Mouse (Mus musculus): ENCODE data around the gene Krtap5-2. TPM values are rescaled to one million over a fixed set of nuclear protein-coding genes. Genes with fewer than 3 reads are reported as not detected.
"Not testable (repeated sequence)": the region's sequence is repeated elsewhere in the genome, so short reads cannot be mapped to it uniquely, and the experiment has no call there.

Gene Krtap5-2
- polyA plus RNA-seq, 1 experiment from 2014 or later, result not detected

DNA sequence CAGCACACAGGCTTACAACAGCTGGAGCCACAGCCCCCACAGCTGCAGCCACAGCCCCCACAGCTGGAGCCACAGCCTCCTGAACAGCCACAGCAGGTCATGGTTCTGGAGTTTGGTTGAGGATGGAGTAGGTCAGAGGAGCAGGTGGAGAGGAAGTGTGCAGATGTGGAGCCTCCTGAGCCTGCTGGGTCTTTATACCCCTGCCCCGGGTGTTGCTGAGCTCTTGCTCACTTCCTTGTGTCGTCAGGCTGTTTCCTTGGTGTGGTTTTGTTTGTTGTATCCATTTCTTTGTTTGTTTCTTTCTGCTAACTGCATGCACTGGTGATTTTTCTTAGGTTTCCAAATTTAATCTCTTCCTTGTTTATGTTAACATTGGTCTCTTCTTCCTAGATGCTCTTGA, 39.9 kb downstream of the Krtap5-2 start, which contains the start of gene Gm39115:
Gene Gm39115 (minus strand): TSS at position 101 of the 400 bp plus-strand sequence.
- not testable (repeated sequence) for ATAC-seq (ENCODE audit: extremely low read depth, insufficient number of reproducible peaks, low FRiP score, low TSS enrichment); H3K4me2 ChIP-seq; H3K27ac ChIP-seq (replicated peaks); H3K9me3 ChIP-seq; H3K36me3 ChIP-seq; H3K4me1 ChIP-seq; H3K9ac ChIP-seq; H3K4me3 ChIP-seq
- peaks cover 10% of the 10 kb centered on the region; the same call in 1 of the 2 replicates for H3K27me3 ChIP-seq (replicated peaks)
- WGBS, result 36% methylated on average over 2 of the region's 2 CpGs

- H3K4me1 ChIP-seq, result no peaks in the 10 kb centered on the region
- 39% methylated on average over 4 of the region's 4 CpGs for WGBS
These were observed 41.4 kb downstream of the Krtap5-2 start for GRCm38 (mm10) chr7:142134206-142134995.

GRCm38 (mm10) chr7:142128843-142129242, 47.0 kb downstream of the Krtap5-2 start:
- Histone ChIP-seq H3K9me3 (no peaks in the 10 kb centered on the region), H3K4me2 (no peak overlapping the region), H3K9ac (no peak overlapping the region), H3K27me3 (replicated peaks) (peaks cover 15% of the 10 kb centered on the region; the same call in 1 of the 2 replicates), H3K27ac (replicated peaks) (no peak overlapping the region), H3K36me3 (no peaks in the 10 kb centered on the region), H3K4me1 (no peaks in the 10 kb centered on the region), H3K4me3 (no peak overlapping the region)
- ATAC-seq (ENCODE audit: extremely low read depth, insufficient number of reproducible peaks, low FRiP score, low TSS enrichment), result no peak
- 48% methylated on average over 4 of the region's 4 CpGs for WGBS

More at GRCm38 (mm10) chr7:142134206-142134995, 41.4 kb downstream of the Krtap5-2 start:
- no peak overlapping the region for H3K9ac ChIP-seq
- H3K4me3 ChIP-seq, result no peak overlapping the region
- peaks cover 12% of the 10 kb centered on the region; the same call in 1 of the 2 replicates for H3K27me3 ChIP-seq (replicated peaks)
- no peak overlapping the region for H3K27ac ChIP-seq (replicated peaks)
- no peaks in the 10 kb centered on the region for H3K36me3 ChIP-seq
- no peak for ATAC-seq (ENCODE audit: extremely low read depth, insufficient number of reproducible peaks, low FRiP score, low TSS enrichment)
- no peaks in the 10 kb centered on the region for H3K9me3 ChIP-seq
- no peak overlapping the region for H3K4me2 ChIP-seq

Other genes with a start within 250 kb of the Krtap5-2 start
- gene Brsk2, start 226.3 kb downstream of the Krtap5-2 start, polyA plus RNA-seq (2015; fragmentation: Nextera tagmentation; extraction: Ambion mirVana), result 0.35 and 0.48 TPM in 2 replicates
- 42.8 and 48.4 TPM in 2 replicates for gene Mob2, start 114.9 kb downstream of the Krtap5-2 start, polyA plus RNA-seq (2015; fragmentation: Nextera tagmentation; extraction: Ambion mirVana)
- gene Dusp8, start 80.2 kb downstream of the Krtap5-2 start, polyA plus RNA-seq (2015; fragmentation: Nextera tagmentation; extraction: Ambion mirVana), result 11.4 and 13.6 TPM in 2 replicates
- gene Gm45618, start 55.3 kb downstream of the Krtap5-2 start, polyA plus RNA-seq (2015; fragmentation: Nextera tagmentation; extraction: Ambion mirVana), result not detected in 2 replicates
- not detected in 2 replicates for gene Gm39115, start 40.0 kb downstream of the Krtap5-2 start, polyA plus RNA-seq (2015; fragmentation: Nextera tagmentation; extraction: Ambion mirVana)
- not detected in 2 replicates for gene Gm45337, start 31.4 kb downstream of the Krtap5-2 start, polyA plus RNA-seq (2015; fragmentation: Nextera tagmentation; extraction: Ambion mirVana)
- gene Gm29735, start 18.9 kb downstream of the Krtap5-2 start, polyA plus RNA-seq (2015; fragmentation: Nextera tagmentation; extraction: Ambion mirVana), result not detected in 2 replicates
- not detected in 2 replicates for gene Gm4553, start 10.3 kb downstream of the Krtap5-2 start, polyA plus RNA-seq (2015; fragmentation: Nextera tagmentation; extraction: Ambion mirVana)
- gene Gm10153, start 14.4 kb upstream of the Krtap5-2 start, polyA plus RNA-seq (2015; fragmentation: Nextera tagmentation; extraction: Ambion mirVana), result not detected in 2 replicates
- gene Krtap5-3, start 25.4 kb upstream of the Krtap5-2 start, polyA plus RNA-seq (2015; fragmentation: Nextera tagmentation; extraction: Ambion mirVana), result not detected in 2 replicates
- gene Gm7579, start 35.9 kb upstream of the Krtap5-2 start, polyA plus RNA-seq (2015; fragmentation: Nextera tagmentation; extraction: Ambion mirVana), result not detected in 2 replicates
- not detected in 2 replicates for gene Krtap5-5, start 54.0 kb upstream of the Krtap5-2 start, polyA plus RNA-seq (2015; fragmentation: Nextera tagmentation; extraction: Ambion mirVana)
- gene Gm40460, start 65.1 kb upstream of the Krtap5-2 start, polyA plus RNA-seq (2015; fragmentation: Nextera tagmentation; extraction: Ambion mirVana), result not detected in 2 replicates
- gene Gm2431, start 82.3 kb upstream of the Krtap5-2 start, polyA plus RNA-seq (2015; fragmentation: Nextera tagmentation; extraction: Ambion mirVana), result not detected in 2 replicates
- gene Gm4559, start 98.4 kb upstream of the Krtap5-2 start, polyA plus RNA-seq (2015; fragmentation: Nextera tagmentation; extraction: Ambion mirVana), result not detected in 2 replicates
- not detected in 2 replicates for gene Krtap5-1, start 121.1 kb upstream of the Krtap5-2 start, polyA plus RNA-seq (2015; fragmentation: Nextera tagmentation; extraction: Ambion mirVana)
- gene Krtap5-4, start 127.5 kb upstream of the Krtap5-2 start, polyA plus RNA-seq (2015; fragmentation: Nextera tagmentation; extraction: Ambion mirVana), result not detected in 2 replicates
- 6.5 and 7.5 TPM in 2 replicates for gene Ifitm10, start 197.7 kb upstream of the Krtap5-2 start, polyA plus RNA-seq (2015; fragmentation: Nextera tagmentation; extraction: Ambion mirVana)
- 2.3 TPM in 1 of 2 replicates, not detected in the other for gene Gm49369, start 206.7 kb upstream of the Krtap5-2 start, polyA plus RNA-seq (2015; fragmentation: Nextera tagmentation; extraction: Ambion mirVana)
- 443 and 485 TPM in 2 replicates for gene Ctsd, start 212.0 kb upstream of the Krtap5-2 start, polyA plus RNA-seq (2015; fragmentation: Nextera tagmentation; extraction: Ambion mirVana)

Measured in heart, embryonic 13.5 days (tissue).